ENCODE assay signal across 8 mouse cellular contexts in the genomic region with DNA sequence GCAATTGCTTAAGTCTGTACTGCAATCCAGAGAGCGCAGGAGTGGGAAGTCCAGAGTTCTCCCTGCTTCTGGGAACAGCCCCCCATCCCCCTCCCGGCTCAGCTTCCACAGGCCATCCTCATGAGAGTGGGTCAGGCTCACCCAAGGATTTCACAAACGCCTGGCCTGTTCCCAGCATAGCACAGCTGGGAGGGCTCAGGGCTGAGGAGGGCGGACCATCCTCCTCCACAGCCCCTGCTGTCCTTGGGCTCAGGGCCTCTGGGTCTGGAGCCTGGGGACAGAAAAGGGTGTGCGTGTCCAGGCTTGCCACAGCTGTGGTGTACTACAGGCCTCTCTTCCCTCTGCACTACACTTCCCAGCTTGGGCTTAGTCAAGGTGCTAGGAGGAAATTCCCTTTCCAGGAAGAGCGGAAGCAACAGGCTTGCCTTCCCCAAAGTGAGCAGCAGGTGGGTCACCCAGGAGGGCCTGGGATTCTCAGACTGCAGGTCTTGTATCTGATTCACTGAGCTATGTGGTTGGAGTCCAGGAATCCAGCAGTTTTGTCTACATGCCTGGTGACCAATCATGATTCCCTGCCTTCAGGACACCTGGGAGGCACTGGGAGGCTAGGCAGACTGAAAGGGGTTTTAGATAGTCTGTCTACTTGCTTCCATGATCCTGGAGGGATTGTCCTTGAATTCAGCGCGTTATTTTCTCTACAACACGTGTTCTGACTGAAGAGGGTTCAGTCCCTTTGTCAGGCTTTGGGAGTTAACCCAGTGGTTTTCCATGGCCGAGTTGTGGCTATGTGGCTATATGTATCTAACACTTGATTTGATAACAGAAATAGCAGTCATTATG. TPM values are rescaled to one million over a fixed set of nuclear protein-coding genes. Genes with fewer than 3 reads are reported as not detected.
DNase-seq lines count a peak whose midpoint lies in the region; ATAC-seq and TF ChIP-seq lines count a peak whose summit lies in the region.

No protein-coding gene starts in this region.

- H3K4me3 ChIP-seq in spleen, adult 2 months (ENCODE audit: extremely low read depth, insufficient read depth, insufficient read length): no peak overlapping the region
- no peak overlapping the region for H3K4me3 ChIP-seq in hindbrain, embryonic 15.5 days
- no peak overlapping the region for H3K4me3 ChIP-seq in liver, embryonic 11.5 days (ENCODE audit: low read depth, low read length)

- peaks cover 51% of the 10 kb centered on the region; the same call in 1 of the 2 replicates for H3K4me1 ChIP-seq in spleen, adult 2 months (ENCODE audit: control insufficient read depth, insufficient read depth, insufficient read length)
- H3K4me1 ChIP-seq in hindbrain, embryonic 15.5 days (replicated peaks): peaks cover 61% of the 10 kb centered on the region
- H3K4me1 ChIP-seq in liver, embryonic 11.5 days (replicated peaks; ENCODE audit: control insufficient read depth, insufficient read depth, low read length): peaks cover 57% of the 10 kb centered on the region

- H3K4me2 ChIP-seq in hindbrain, embryonic 15.5 days: peak overlapping the region; percentile 84
- H3K4me2 ChIP-seq in liver, embryonic 11.5 days: peak overlapping the region; percentile 94

- H3K36me3 ChIP-seq in spleen, adult 2 months (ENCODE audit: control insufficient read depth, insufficient read depth, low read length): peaks cover 6% of the 10 kb centered on the region; the same call in 1 of the 2 replicates
- no peaks in the 10 kb centered on the region for H3K36me3 ChIP-seq in hindbrain, embryonic 15.5 days
- no peaks in the 10 kb centered on the region for H3K36me3 ChIP-seq in liver, embryonic 11.5 days (ENCODE audit: control insufficient read depth, insufficient read depth, low read length)

- ATAC-seq in hindbrain, embryonic 15.5 days (ENCODE audit: low FRiP score, low read depth): no peak
- ATAC-seq in liver, embryonic 11.5 days (replicated peaks; ENCODE audit: low FRiP score): no peak
- no peak for ATAC-seq in megakaryocyte-erythroid progenitor cell, adult 5-6 weeks (replicated peaks; ENCODE audit: low FRiP score, low TSS enrichment, poor library complexity, severe bottlenecking)
- no peak for ATAC-seq in CD4-positive, CD25-positive, alpha-beta regulatory T cell, adult 4 months

- 82% methylated on average over 10 of the region's 10 CpGs for WGBS in spleen, adult 2 months
- WGBS in hindbrain, embryonic 15.5 days: 39% methylated on average over 10 of the region's 10 CpGs
- WGBS in liver, embryonic 11.5 days: 47% methylated on average over 10 of the region's 10 CpGs

- TF ChIP-seq CTCF in spleen, adult 2 months (IDR thresholded peaks at IDR 0.05; ENCODE audit: extremely low read depth, insufficient read depth, insufficient read length, insufficient replicate concordance): no peak

- no peaks in the 10 kb centered on the region for H3K9me3 ChIP-seq in hindbrain, embryonic 15.5 days
- H3K9me3 ChIP-seq in liver, embryonic 11.5 days (ENCODE audit: control insufficient read depth, low read length): no peaks in the 10 kb centered on the region

- H3K27ac ChIP-seq in spleen, adult 2 months (ENCODE audit: insufficient read depth, low read length): peak overlapping the region; percentile 53
- peak overlapping the region; percentile 55 for H3K27ac ChIP-seq in hindbrain, embryonic 15.5 days (replicated peaks)
- peak overlapping the region; percentile 90 for H3K27ac ChIP-seq in liver, embryonic 11.5 days (ENCODE audit: low read depth, low read length)

- H3K9ac ChIP-seq in hindbrain, embryonic 15.5 days: no peak overlapping the region
- H3K9ac ChIP-seq in liver, embryonic 11.5 days (ENCODE audit: low read depth, low read length): peak overlapping the region; percentile 34

- DNase-seq in spleen, adult 2 months (ENCODE audit: low read depth in 1 of 2, low spot score in 2 of 2): no peak
- no peak for DNase-seq in spleen, postnatal 4 days (ENCODE audit: low spot score in 2 of 2)
- DNase-seq in gastrocnemius, adult 8-10 months (ENCODE audit: low spot score in 2 of 2): peak; percentile 79 to 86
- no peak for DNase-seq in liver, embryonic 11.5 days (ENCODE audit: low spot score)
- DNase-seq in neural tube, embryonic 10.5 days (ENCODE audit: extremely low spot score, low spot score): peak; percentile 43

- H3K27me3 ChIP-seq in spleen, adult 2 months (ENCODE audit: control insufficient read depth, insufficient read depth, low read length): no peaks in the 10 kb centered on the region
- H3K27me3 ChIP-seq in hindbrain, embryonic 15.5 days: peaks cover 10% of the 10 kb centered on the region; the same call in 1 of the 2 replicates
- peaks cover 41% of the 10 kb centered on the region for H3K27me3 ChIP-seq in liver, embryonic 11.5 days (replicated peaks; ENCODE audit: control insufficient read depth, insufficient read depth, low read length)

- no peak for TF ChIP-seq POLR2A in spleen, adult 2 months (IDR thresholded peaks at IDR 0.05; ENCODE audit: low read depth, low read length)

RNA-seq across cellular contexts. Expression of gene Socs3, which starts 7.4 kb away (rescaled TPM):
- polyA plus RNA-seq in spleen, adult 2 months (2012; rRNA removed): 22.0 and 31.0 TPM in 2 replicates
- total RNA-seq in gastrocnemius, adult 8-10 months (2022): 1 to 10 TPM; 1.9 to 3.3 (median 2.5) TPM
- 7.8 and 9.2 TPM in 2 replicates for polyA plus RNA-seq in hindbrain, embryonic 15.5 days (2015; fragmentation: Nextera tagmentation; extraction: Ambion mirVana)
- polyA plus RNA-seq in liver, embryonic 11.5 days (2014; fragmentation: Nextera tagmentation; extraction: Ambion mirVana): 3.7 and 4.6 TPM in 2 replicates
- total RNA-seq in megakaryocyte-erythroid progenitor cell, adult 5-6 weeks (2014; fragmentation: Nextera tagmentation): not detected in 2 replicates
- 2.0 and 3.5 TPM in 2 replicates for total RNA-seq in megakaryocyte-erythroid progenitor cell, adult 5-6 weeks (2017)
- 10 to 100 TPM; 34.4 to 35.5 TPM for polyA plus RNA-seq in CD4-positive, CD25-positive, alpha-beta regulatory T cell, adult 4 months (2017; shearing (Covaris generic))

RNA-seq across cellular contexts. Expression of gene Pgs1, which starts 23.6 kb away (rescaled TPM):
- polyA plus RNA-seq in spleen, adult 2 months (2012; rRNA removed): 35.6 and 43.7 TPM in 2 replicates
- 10 to 100 TPM; 16.9 to 23.0 (median 19.1) TPM for total RNA-seq in gastrocnemius, adult 8-10 months (2022)
- 59.4 and 63.7 TPM in 2 replicates for polyA plus RNA-seq in hindbrain, embryonic 15.5 days (2015; fragmentation: Nextera tagmentation; extraction: Ambion mirVana)
- polyA plus RNA-seq in liver, embryonic 11.5 days (2014; fragmentation: Nextera tagmentation; extraction: Ambion mirVana): 31.5 and 31.9 TPM in 2 replicates
- total RNA-seq in megakaryocyte-erythroid progenitor cell, adult 5-6 weeks (2014; fragmentation: Nextera tagmentation): 20.5 and 27.5 TPM in 2 replicates
- 5.6 and 6.4 TPM in 2 replicates for total RNA-seq in megakaryocyte-erythroid progenitor cell, adult 5-6 weeks (2017)
- 10 to 100 TPM; 34.3 to 38.8 TPM for polyA plus RNA-seq in CD4-positive, CD25-positive, alpha-beta regulatory T cell, adult 4 months (2017; shearing (Covaris generic))

Comparison
In these comparisons a context has a peak if more than half of its experiments do, and no peak if none do; other contexts are left out.
1. DNase-seq: peak in gastrocnemius, adult 8-10 months (2 of 2) and neural tube, embryonic 10.5 days (single experiment); none in spleen, adult 2 months (0 of 2), spleen, postnatal 4 days (0 of 2) and liver, embryonic 11.5 days (single experiment).
2. Peak in every context shown above with its lines, with median percentiles within 50 percentile points of each other: H3K27ac ChIP-seq.